Mouse (Mus musculus): ENCODE measurements around the gene Eml5.
A peak's percentile ranks its signal among the peaks of the same experiment; 100 is the strongest.

Gene Eml5

DNA sequence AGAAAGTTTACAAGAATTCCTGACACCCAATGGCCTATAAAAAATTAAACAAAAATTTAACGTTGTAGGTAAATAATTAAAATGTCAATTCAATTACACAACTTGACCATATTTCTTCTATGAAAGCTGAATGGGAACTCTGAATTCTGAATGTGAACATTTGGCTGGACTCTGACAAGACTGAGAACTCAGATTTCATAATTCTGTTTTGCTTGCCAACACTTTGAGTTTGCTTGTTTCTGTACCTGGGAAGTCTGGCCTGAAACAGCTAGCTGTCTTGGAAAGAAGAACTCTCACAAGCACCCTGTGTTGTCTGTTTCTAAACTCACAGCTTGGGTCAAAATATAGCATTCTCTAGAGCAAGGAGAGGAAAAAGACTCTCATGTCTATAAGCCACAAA is 67.4 kb downstream of the Eml5 start:
- no peak for DNase-seq (ENCODE audit: low spot score)

DNA sequence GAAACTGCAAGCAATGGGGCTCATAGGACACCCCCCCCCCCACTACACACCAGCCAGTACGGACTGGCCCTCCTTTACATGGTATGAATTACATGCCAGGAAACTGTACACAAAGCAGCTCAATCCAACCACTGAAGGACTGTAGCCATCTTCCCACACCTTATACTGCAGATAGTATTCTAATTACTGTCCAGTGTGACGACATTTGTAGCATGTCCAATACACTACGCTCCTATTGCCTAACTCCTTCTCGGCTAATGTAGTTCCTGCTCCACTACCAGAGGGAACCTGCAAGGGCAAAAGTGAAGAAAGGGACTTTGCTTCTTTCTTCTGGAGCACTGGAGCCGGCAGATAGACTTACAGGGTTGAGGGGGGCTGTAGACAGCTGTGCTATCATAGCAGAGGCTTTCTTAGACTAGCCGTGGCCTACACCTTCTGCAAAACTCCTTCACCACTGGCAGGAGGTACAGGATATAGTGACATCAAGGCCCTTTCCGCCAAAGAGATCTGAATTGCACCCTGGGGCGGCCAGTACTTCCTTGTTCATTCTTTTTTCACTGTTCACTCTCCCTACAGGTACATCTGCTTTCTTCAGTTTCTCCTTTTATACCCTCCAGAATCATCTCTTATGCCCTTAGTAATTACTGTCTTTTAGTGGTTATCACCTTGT is 68.2 kb downstream of the Eml5 start:
- DNase-seq (ENCODE audit: low spot score), result no peak

DNA sequence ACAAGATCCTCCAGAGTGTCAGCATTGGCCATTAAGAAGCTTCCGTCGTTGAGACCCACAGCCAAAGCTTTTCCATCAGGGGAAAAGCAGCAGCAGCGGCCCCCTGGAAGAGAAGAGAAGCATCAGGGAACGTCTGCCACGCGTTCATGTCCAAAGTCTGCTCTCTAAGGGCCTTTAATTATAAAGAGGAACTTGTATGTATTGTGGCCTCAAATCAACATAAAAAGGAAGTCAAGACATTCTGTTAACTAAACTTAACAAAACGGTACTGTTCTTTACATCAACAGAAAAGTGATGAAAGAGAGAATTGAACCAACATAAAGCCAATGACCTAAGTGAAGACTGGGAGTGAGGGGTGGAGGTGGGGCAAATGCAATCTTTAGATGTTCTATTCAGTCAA is 70.2 kb downstream of the Eml5 start:
- DNase-seq (ENCODE audit: low spot score), result no peak

DNA sequence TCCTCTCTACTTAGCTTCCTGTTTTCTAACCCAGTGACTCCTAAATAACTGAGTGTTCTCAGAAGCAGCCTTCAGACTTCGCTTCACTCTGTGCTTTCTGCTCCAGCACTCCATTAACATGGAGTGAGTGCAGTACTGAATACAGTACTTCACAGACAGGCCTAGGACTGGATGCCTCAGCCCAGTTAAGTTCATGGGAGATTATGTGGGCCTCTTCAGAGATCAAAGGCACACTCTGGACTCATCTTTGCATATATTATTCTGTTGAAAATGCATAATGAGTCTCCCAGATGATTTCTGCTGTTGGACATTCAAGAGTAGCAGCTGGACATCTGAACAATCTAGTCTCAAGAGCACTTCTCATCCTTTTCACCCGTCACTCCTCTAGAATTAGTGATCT is 80.5 kb downstream of the Eml5 start:
- DNase-seq (ENCODE audit: low spot score), result no peak

DNA sequence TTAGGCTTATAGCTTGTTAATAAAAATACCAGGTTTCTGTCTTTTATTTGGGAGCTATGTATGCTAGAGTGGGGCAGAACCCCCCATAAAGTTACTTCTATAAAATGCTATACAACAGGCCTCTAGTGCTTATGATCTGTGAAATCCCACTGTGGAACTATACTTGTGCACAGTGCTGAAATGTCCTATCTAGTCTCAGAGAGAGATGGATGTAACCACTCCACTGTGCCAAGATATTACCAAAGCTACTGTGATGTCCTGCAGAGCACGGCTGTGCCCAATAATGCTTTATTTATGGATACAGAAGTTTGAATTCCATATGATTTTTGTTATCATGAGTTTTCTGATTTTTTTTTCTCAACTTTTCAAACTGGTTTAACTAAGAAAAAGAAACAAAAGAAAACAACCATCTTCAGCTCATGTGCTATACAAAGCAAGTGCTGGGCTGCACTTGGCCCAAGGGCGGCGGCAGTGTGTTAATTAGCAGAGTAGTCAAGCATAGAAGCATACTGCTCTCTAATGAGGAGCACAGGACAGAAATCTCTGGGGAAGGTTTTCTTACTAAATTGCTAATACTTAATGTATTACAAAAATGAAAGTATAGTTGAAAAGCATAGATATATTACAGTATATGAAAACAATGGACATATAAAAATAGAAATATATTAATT is 97.1 kb downstream of the Eml5 start:
- no peak for DNase-seq (ENCODE audit: low spot score)

DNA sequence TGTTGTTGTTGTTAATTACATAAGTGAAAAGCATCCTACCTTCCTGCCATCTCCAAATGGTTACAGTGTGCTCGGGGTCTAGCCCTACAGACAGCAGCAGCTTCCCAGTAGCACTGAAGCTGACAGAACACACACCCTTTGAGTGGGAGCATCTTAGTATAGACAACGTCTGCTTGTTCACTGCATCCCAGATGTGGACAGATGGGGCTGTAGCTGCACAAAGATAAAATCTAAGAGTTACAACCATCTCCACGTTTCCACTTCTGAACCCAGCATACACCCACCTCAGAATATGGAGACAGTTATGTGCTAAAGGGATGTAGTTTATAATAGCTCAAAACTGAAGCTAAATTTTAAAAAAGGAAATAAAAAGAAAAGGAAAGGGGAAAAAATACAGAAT is 99.0 kb downstream of the Eml5 start:
- no peak for DNase-seq (ENCODE audit: low spot score)

DNA sequence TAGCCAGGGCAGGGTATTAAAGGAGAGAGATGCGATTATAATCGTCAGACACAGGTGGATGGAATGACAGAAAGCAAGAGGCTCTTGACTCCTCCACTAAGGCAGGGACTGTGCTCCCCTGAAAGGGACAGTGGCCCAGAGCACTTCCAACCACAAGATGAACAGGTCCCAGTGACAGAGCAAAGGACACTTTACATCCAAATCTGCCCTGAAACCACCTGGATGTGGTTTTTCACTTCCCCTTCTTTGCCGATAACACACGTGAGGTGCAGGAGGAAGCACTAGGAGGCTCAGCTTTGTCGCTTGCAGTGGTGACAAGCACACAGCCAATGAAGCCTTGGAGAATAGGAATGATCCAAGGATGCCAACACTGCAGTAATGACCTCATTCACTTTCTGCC is 101.0 kb downstream of the Eml5 start:
- DNase-seq (ENCODE audit: low spot score), result no peak

DNA sequence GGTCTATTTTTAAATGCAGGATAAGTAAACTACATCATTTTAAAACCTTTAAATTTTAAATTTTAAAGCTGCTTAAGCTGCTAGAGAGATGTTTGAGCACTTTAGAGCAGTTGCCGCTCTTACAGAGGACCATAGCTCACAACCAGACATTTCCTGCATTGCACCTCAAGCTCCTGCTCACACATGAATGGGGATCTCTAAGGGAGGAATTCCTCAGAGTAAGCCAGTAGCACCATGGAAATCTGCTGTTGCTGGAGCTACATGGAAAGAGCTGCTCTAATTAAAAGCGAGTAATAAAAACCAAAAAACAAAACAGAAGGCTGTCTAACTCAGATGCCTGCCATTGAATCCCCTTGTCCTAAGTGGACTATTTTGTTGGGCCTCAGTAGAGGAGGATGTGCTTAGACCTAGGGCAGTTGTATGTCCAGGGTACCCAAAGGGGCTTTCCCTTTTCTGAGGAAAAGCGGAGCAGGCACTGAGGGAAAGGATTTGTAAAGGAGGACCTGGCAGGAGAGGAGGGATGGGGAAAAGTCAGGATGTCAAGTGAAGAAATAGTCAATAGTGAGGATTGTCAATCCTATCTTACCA is 105.5 kb downstream of the Eml5 start:
- no peak for DNase-seq (ENCODE audit: low spot score)

DNA sequence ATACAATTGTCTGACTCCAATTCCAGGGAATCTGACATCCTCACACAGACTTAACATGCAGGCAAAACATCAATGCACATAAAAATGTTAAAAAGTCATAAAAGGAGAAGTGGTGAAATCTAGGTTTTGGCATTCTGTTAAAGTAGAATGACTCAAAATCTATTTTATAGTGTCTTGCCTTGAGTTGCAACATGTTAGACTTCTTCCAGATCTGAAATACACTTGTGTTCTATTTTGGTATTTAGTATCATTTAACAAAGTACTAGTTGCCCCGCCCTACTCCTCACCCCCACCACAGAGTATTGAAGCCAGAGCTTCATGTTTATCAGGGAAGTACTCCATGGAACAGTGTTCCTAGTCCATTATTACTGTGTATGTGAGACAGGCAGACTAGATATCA is 117.0 kb downstream of the Eml5 start:
- DNase-seq (ENCODE audit: low spot score), result no peak

DNA sequence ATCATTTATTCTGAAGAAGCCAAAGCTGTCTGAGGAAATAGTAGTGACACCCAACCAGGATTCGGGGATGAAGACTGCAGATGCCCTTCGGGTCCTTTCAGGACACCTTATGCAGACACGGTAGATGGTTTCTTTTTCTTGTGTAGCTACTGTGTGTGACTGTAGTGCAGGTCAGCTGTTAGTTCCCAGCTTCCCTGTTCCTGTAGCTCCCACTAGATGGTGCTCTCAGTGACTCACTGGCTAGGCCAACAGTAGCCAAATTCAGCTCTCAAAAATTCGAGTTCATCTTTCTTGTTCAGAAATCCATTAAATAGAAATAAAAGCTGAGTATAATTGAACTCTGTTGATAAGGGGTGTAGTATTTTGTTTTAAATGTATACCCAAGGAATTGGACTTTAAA is 122.1 kb downstream of the Eml5 start:
- no peak for DNase-seq (ENCODE audit: low spot score)

DNA sequence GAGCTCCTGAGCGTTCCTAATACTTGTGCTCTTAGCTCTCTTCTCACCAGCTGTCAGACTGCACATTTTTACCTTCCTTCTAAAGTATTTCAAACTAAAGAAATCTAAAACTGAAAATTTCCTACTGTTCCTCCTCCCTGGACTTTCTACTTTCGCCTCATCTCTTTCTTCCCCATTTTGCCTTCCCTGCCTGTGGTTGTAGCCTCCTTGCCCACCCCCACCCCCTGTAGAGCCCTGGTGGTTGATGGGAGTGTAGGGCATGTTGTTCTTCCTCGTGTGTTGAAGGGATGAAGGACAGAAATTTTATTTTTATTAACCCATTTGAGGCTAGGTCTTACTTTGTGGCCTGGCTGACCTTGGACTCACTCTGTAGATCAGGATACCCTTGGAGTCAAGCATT is 123.8 kb downstream of the Eml5 start:
- DNase-seq (ENCODE audit: low spot score), result no peak

DNA sequence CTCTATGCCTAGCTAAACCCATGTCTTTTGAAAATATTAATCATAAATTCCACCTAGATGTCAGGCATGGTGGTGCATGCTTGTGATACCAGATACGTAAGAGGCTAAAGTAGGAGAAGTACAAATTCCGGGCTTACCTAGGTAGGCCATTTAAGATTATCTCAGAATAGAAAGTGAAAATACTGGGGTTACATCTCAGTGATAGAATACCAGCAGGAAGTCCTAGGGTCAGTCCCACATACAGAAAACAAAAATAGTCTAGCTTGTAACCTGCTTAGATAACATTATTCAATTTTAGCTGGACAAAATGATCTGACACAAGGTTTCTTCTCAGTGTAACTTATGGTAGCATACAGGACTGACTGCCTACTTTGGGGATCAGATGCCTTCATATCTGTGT is 135.0 kb downstream of the Eml5 start:
- no peak for DNase-seq (ENCODE audit: low spot score)

DNA sequence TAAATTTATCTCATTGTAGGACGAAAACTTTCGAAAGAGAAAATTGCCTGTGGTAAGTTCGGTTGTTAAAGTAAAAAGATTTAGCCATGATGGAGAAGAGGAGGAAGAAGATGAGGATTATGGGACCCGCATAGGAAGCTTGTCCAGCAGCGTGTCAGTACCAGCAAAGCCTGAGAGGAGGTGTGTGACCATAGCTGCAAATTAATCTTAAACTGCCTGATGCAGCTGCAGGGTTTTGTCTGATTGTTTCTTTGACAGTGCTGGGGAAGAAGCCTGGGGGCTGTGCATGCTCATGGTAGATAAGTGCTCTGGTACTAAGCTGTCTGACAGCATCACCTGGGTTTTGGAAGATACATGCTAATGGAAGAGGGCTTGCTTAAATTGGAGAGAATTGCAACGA is 141.6 kb downstream of the Eml5 start:
- DNase-seq (ENCODE audit: low spot score), result no peak

DNA sequence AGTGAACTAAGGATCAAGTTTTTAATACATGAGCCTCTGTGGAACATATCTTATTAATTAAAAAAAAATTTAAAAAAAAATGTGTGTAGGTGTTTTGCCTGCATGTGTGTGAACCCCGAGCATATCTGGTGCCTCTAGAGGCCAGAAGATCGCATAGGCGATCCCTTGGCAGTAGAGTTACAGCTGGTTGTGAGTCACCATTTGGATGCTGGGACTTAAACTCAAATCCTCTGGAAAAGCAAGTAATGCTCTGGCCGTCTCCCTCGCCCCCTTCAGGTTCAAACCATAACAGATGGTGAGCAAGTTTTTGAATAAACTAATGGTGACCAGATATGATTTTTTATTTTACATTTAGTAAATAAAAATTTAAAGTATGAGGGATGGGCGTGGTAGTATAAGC is 143.6 kb downstream of the Eml5 start:
- DNase-seq (ENCODE audit: low spot score), result no peak

DNA sequence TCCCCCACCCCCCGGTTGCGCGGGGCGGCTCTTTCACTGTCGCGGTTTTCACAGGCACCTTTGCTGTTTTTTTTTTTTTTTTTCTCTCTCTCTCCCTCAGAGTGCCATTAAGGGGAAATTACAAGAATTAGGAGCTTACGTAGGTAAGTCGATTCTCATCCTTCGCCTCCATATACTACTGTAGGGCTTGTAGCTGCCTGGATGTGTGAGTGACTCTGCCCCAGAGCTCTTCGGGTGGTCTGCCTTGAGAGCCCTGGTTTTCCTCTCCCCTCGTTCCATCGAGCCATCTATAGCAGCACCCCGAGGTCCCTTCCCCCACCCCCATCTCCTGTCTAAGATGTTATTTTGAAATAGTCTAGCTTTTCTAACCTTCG is 153.9 kb downstream of the Eml5 start:
- peak; percentile 25 for DNase-seq (ENCODE audit: low spot score)

DNA sequence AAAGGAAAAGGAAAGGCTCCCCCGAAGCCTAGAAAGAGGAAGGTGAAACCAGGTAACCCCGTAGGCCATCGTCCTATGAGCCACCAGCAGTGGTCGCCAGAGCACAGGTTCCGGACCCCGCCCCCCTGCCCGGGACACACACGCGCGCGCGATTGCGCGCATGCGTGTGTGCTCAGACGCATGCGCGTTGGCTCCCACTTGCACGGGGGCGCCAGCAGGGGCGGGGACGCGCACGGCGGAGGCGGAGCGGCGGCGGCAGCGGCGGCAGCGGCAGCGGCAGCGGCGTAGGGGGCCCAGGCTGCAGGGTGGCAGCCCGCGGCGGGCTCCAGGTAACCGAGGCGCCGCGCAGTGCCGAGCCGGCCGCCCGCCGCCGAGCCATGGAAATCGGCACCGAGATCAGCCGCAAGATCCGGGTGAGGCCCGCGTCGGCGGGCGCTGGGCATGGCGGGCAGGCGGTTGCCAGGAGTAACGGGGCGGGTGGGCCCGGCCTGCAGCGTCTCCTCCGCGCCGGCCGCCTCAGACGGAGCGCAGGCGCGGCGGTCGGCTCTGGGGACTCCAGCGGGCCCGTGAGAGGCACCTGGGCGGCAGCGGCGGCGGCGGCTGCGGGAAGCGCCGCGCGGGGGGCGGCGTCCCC is 154.4 kb downstream of the Eml5 start, which contains the start of gene Zc3h14:
Gene Zc3h14, plus strand, starts transcription at position 219 of the 634 bp plus-strand sequence.
- DNase-seq (ENCODE audit: low spot score), result peak; percentile 92

DNA sequence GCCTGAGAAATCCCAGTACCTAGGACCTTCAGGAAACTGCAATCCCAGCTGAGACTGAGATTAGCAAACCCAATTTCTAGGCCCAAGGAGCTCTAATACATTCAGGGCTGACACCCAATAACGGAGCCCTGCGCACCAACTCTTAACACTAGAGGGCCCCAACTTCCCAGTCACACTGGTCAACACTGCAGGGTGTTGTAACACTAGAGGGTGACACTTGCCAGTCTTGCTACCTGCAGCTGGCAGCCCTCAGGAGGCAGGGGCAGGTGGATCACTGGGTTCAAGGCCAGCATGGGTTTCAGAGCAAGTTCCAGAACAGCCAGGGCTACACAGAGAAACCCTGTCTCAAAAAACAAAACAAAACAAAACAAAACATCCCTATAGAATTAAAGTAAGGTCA is 155.2 kb downstream of the Eml5 start:
- peak; percentile 51 for DNase-seq (ENCODE audit: low spot score)

DNA sequence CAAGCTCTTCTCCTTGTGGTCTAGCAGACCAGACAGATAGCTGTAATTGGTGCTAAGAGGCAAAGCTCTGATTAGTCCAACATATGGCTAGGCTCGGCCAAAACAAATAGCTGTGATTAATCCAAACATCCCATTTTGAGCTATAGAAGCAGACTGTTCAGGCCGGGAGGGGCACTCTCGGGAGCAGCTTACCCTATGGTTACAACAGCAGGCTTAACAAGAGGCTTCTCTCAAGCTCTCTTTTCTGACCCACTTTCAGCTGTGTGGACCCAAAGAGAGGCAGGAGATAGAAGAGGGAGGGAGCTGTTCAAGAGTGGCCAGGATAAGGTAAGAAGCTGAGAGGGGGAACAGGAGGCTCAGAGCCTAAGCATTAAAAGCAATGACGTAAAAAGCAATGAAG is 155.7 kb downstream of the Eml5 start:
- no peak for DNase-seq (ENCODE audit: low spot score)

DNA sequence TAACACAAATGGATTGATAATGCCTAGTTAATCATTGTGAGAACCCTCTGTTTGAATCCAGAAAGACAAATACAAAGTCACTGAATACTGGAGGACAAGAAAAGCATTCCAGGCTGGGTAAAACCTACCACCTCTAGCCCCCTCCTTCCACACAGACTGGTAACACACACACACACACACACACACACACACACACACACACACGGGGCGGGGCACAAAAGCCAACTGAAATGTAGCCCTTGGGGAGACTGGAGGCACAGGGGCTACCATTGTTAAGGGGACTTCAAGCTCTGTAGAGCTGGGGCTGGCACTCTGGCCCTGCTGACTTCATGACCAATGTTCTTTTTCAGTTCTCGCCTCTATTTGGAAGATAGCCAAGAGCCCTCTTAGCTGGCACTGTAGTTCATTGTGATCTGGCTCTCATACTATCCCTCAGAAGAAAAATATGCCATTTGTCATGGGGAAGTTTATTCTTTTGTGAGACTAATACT is 160.2 kb downstream of the Eml5 start:
- no peak for DNase-seq (ENCODE audit: low spot score)

DNA sequence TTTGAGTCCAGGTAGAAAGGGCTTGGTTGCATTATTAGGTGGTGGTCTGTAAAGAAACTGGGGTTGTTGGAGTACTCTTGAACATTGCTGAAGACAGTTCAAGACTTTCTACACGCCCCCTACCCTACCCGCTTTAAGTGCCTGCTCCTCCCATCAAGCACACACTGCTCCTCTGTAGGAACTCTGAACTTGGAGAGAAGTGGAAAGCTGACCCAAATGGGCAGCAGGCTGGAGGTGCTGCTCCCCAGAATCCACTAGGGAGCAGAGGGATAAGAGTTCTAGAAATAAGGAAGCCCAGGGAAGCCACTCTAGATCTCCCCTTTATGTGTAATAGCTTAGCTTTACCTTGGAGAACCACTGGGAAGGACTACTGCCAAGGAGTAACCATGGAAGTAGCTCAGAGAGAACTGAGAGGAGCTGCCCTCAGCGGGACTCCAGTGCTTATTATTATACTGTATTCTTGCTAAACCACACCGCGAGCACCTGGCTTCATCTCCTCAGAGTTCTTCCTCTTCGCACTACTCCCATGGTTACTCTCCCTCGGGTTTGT is 163.4 kb downstream of the Eml5 start:
- DNase-seq (ENCODE audit: low spot score), result peak; percentile 19

DNA sequence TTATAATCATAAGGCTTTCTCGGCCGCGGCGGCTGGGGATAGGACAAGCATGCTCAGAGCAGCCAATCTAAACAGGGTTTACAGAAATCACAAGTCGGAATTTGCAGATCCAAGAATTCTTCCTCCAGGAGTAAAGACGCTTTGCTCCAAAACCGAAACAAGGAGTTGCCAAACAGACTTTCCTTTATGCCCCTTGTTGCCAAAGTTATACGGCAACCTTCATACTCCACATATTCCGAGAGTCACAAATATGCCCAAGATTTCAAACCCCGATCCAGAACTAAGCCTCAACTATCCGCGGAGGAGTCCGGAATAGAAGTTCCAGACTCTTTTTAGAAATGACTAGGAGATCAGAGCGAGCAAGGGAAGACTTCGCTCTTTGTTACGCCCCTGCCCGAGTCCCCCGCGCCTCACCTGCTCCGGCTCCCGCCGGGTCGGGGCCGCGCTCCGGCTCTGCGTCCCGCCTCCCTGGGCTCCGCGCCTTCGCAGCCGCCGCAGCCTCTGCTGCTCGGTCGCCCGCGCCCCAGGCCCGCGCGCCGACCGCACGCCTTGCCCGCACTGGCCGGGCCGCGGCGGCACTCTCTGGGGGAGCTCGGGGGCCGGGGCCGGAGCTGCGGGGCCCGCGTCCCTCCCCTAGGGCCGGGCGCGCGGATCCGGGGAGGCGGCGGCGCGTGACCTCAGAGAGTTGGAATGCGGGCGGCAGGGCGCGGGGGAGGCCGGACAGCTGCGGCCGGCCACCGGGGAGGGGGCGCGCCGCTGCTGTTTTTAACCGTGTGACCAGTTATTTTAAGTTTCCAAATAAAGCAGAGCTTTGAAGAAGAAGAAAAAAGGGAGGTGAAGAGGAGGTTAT is 164.1 kb downstream of the Eml5 start, which contains the start of gene Ptpn21:
Gene Ptpn21, minus strand, starts transcription at position 455 of the 850 bp plus-strand sequence.
- peak; percentile 53 for DNase-seq (ENCODE audit: low spot score)
